Mouse (Mus musculus) forebrain, embryonic 10.5 days (tissue): Measurements from ENCODE around the gene Pold1. TPM values are rescaled to one million over a fixed set of nuclear protein-coding genes. Genes with fewer than 3 reads are reported as not detected.

Source experiments
- DNase-seq: peaks from one replicate; pipeline ENCODE4 v3.0.0-alpha.2; 2017; ENCODE audit warnings: low spot score; ENCODE audit errors: extremely low spot score
- H3K27ac ChIP-seq: fragments of 300-500 bp; sonication (generic); 2 replicates; pipeline ENCODE4 v1.5.1; 2016; ENCODE audit warnings: mild to moderate bottlenecking
- H3K27me3 ChIP-seq: fragments of 300-500 bp; sonication (generic); 2 replicates; pipeline ENCODE4 v1.6.1; 2016; ENCODE audit warnings: mild to moderate bottlenecking; ENCODE audit not compliant: poor library complexity, severe bottlenecking
- H3K36me3 ChIP-seq: fragments of 300-500 bp; sonication (generic); replicated peaks from 2 replicates; pipeline ENCODE4 v1.6.1; 2016; ENCODE audit warnings: mild to moderate bottlenecking, moderate library complexity
- H3K4me1 ChIP-seq: fragments of 300-500 bp; sonication (generic); 2 replicates; pipeline ENCODE4 v1.6.1; 2016
- H3K4me3 ChIP-seq: fragments of 300-500 bp; sonication (generic); 2 replicates; pipeline ENCODE4 v1.5.1; 2016; ENCODE audit warnings: mild to moderate bottlenecking, moderate library complexity
- H3K9me3 ChIP-seq: fragments of 300-500 bp; sonication (generic); 2 replicates; pipeline ENCODE4 v1.6.1; 2016; ENCODE audit warnings: mild to moderate bottlenecking, moderate library complexity
- WGBS: fragments of 180-500 bp; shearing (Covaris S2); methylation state at CpG from one replicate; pipeline ENCODE4 v1.1.7; 2016; 5-methylcytosine and 5-hydroxymethylcytosine counted together
- polyA plus RNA-seq: library from polyadenylated mRNA; unstranded; fragments of >200 nt; fragmentation: Nextera tagmentation; extraction: Ambion mirVana; gene quantifications from 2 replicates; pipeline ENCODE4 v1.2.1, GENCODE M21; 2016

Pold1 gene
- polyA plus RNA-seq, 1 experiment from 2014 or later, result 190 TPM

DNA sequence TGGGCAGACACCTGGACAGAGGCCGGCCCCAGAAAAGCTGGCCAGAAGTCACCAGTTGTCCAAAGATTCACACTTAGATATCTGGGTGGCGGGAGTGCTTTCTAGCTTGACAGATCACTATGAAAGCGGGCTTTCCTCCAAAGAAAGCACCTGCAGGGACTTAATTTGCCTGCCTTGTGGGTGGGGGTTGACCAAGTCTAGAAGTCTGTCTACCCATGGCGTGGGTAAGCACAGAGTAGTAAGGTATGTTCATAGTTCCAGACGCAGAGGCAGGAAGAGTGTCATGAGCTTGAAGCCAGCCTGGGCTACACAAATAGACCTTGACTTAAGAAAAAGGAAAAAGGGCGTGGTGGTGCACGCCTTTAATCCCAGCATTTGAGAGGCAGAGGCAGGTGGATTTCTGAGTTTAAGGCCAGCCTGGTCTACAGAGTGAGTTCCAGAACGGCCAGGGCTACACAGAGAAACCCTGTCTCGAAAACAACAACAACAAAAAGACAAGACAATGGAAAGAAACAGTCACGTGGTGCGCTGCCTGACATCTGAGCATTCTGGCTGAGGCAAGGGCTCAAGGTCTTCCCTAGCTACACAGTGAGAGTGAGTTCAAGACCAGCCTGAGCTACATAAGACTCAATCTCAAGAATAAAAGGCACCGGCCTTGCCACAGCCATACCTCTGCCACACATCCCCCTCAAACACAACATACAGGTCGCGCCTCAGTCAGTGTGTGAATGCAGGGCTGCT lies 22.1 kb downstream of the Pold1 start:
- 86% methylated on average over 14 of the region's 14 CpGs for WGBS
- H3K27me3 ChIP-seq, result peaks cover 87% of the 10 kb centered on the region

DNA sequence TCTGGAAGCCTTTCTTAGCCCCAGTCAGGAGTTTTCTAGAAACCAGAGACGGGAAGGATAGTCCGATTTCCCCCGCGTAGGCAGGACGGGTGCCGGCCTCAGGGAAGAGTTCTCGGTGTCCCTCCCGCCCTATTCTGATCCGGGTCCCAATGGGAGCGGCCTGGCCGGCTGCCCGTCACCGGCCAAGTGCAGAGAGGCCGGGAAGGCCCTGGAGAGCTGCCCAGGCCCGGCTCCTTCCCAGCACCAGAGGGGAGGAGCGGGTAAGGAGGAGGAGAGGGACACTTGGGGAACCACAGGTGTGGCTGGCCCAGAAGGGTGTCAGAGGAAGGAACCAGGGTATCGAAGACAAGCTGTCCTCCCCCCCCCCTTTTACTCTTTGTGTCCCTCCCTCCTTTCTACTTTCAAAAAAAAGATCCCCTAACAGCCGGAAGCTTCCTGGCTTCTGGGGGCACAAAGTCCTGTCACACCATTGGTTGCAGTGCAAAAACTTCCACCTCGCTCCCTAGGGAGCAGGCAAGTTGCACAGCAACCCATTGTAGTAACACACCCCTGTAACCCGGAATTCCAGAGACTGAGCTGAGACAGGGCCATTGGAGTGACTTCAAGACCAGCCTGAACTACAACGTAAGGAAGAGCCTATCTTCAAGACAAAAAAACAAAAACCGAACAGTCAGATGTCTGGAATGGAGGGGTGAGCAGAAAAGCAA lies 23.4 kb downstream of the Pold1 start:
- Histone ChIP-seq H3K36me3 (no peaks in the 10 kb centered on the region), H3K27me3 (peaks cover 98% of the 10 kb centered on the region), H3K4me1 (peaks cover 36% of the 10 kb centered on the region), H3K27ac (peak overlapping the region; percentile 40; the same call in 1 of the 2 replicates), H3K4me3 (peak overlapping the region; percentile 22; the same call in 1 of the 2 replicates), H3K9me3 (no peaks in the 10 kb centered on the region)
- DNase-seq, result no peak
- WGBS, result 16% methylated on average over 22 of the region's 22 CpGs

More for the DNA sequence above, 22.1 kb downstream of the Pold1 start:
- Histone ChIP-seq H3K4me1 (peaks cover 34% of the 10 kb centered on the region), H3K4me3 (no peak overlapping the region), H3K9me3 (no peaks in the 10 kb centered on the region), H3K36me3 (no peaks in the 10 kb centered on the region), H3K27ac (no peak overlapping the region)
- DNase-seq, result no peak

- no peak for DNase-seq
- H3K4me3 ChIP-seq, result peak within 1 kb of the TSS; percentile 22; the same call in 1 of the 2 replicates
- peaks cover 90% of the 10 kb centered on the region for H3K27me3 ChIP-seq
- no peaks in the 10 kb centered on the region for H3K36me3 ChIP-seq
- H3K27ac ChIP-seq, result peak within 1 kb of the TSS; percentile 40; the same call in 1 of the 2 replicates
- no peaks in the 10 kb centered on the region for H3K9me3 ChIP-seq
- WGBS, result 30% methylated on average over 12 of the region's 12 CpGs
- peaks cover 36% of the 10 kb centered on the region for H3K4me1 ChIP-seq
Observed at GRCm38 (mm10) chr7:44524502-44524901, 24.1 kb downstream of the Pold1 start, which contains the start of gene Mybpc2. Gene Mybpc2 (minus strand): TSS chr7:44524656.

DNA sequence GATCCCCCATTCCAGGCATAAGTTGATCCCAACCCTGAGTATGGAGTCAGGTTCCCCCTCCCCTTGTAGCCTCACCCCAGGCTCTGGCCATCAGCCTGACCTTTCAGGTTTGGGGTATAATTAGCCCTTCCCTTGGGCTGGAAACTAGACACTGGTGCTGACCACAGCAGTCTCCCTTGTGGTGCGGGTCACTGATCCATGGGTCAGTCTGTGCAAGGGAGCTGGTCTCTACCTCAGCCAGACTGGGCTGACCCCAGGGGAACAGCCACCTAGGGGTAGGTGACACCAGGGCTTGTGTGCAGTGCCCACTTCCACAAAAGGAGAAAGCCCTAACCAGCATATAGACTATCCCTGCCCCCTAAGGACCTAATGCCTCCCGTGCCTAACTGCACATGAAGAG lies 25.6 kb downstream of the Pold1 start:
- no peak for DNase-seq
- Histone ChIP-seq H3K27me3 (peaks cover 76% of the 10 kb centered on the region), H3K9me3 (no peaks in the 10 kb centered on the region), H3K36me3 (no peaks in the 10 kb centered on the region), H3K27ac (no peak overlapping the region), H3K4me3 (no peak overlapping the region), H3K4me1 (peaks cover 29% of the 10 kb centered on the region)
- 63% methylated on average over 2 of the region's 2 CpGs for WGBS

- Histone ChIP-seq H3K27ac (no peak overlapping the region; the same call in 1 of the 2 replicates), H3K27me3 (peaks cover 62% of the 10 kb centered on the region), H3K4me3 (peak overlapping the region; percentile 40), H3K4me1 (peaks cover 21% of the 10 kb centered on the region), H3K36me3 (no peaks in the 10 kb centered on the region), H3K9me3 (no peaks in the 10 kb centered on the region)
- WGBS, result 4% methylated on average over 20 of the region's 20 CpGs
- peak; percentile 72 for DNase-seq
Observed at GRCm38 (mm10) chr7:44521710-44522109, 26.9 kb downstream of the Pold1 start.

- H3K36me3 ChIP-seq, result no peaks in the 10 kb centered on the region
- 69% methylated on average over 3 of the region's 3 CpGs for WGBS
- no peak for DNase-seq
- H3K4me1 ChIP-seq, result peaks cover 21% of the 10 kb centered on the region
- H3K9me3 ChIP-seq, result no peaks in the 10 kb centered on the region
- H3K27ac ChIP-seq, result no peak overlapping the region
- H3K27me3 ChIP-seq, result peaks cover 55% of the 10 kb centered on the region
- peak overlapping the region; percentile 40; the same call in 1 of the 2 replicates for H3K4me3 ChIP-seq
Observed at GRCm38 (mm10) chr7:44520990-44521389, 27.7 kb downstream of the Pold1 start.

DNA sequence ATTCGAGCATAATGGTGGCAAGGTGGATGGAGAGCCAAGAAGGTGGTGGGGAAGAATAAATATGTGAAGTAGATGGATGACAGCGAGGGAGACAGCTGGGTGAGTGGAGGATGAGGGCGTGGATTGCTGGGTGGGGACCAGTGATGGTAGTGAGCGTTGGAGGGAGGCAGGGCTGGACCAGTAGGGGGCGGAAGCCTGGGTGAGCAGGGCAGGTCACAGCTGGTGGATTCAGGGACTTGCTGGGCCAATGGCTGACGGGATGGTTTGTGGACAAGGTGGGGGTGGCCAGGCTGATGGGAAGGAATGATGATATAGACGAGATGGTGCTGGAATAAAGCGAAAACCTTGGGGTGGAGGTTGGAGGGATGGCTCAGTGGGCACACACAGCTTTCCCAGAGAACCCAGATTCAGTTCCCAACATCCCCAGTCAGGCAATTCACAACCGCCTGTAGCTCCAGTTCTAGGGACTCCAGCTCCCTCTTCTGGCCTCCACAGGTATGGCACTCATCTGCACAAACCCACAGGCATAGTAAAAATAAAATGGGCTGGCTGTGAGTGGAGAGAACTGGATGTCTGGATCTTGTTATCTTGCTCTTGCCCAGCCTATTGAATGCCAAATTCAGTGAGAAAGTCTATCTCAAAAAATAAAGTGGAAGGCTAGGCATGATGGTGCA lies 29.3 kb downstream of the Pold1 start:
- DNase-seq, result no peak
- no peak overlapping the region for H3K27ac ChIP-seq
- no peaks in the 10 kb centered on the region for H3K9me3 ChIP-seq

GRCm38 (mm10) chr7:44507491-44507890 lies 41.2 kb downstream of the Pold1 start:
- Histone ChIP-seq H3K27ac (no peak overlapping the region), H3K4me3 (no peak overlapping the region), H3K27me3 (peaks cover 24% of the 10 kb centered on the region; the same call in 1 of the 2 replicates), H3K36me3 (no peaks in the 10 kb centered on the region), H3K4me1 (no peaks in the 10 kb centered on the region), H3K9me3 (peaks cover 3% of the 10 kb centered on the region; the same call in 1 of the 2 replicates)
- DNase-seq, result no peak

More for the DNA sequence above, 29.3 kb downstream of the Pold1 start:
- 77% methylated on average over 9 of the region's 9 CpGs for WGBS
- H3K36me3 ChIP-seq, result no peaks in the 10 kb centered on the region
- H3K4me1 ChIP-seq, result peaks cover 7% of the 10 kb centered on the region
- H3K27me3 ChIP-seq, result peaks cover 39% of the 10 kb centered on the region
- H3K4me3 ChIP-seq, result no peak overlapping the region

DNA sequence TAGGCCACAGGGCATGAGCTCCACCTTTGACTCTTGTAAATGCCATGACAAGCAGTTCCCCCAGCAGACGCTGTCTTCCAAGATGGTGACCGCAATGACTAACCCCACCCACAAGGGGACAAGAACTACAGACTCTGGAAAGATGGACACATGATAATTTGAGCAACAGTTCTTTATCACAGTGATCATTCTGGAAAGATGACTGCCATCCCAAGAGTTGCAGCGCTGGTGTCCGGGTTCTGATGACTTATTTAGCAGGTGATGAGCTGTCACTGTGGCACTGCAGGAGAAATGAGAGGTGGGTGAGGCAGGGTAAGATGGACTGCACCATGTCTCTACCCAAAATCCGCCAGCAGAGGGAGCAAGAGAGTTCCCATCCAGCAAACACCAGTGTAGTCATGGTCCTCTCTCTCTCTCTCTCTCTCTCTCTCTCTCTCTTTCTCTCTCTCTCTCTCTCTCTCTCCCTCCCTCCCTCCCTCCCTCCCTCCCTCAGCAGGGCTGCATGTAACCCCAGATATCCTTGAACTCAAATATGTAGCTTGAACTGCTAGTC lies 47.0 kb downstream of the Pold1 start:
- peaks cover 10% of the 10 kb centered on the region for H3K4me1 ChIP-seq
- no peak overlapping the region for H3K4me3 ChIP-seq
- 39% methylated on average over 5 of the region's 5 CpGs for WGBS
- no peaks in the 10 kb centered on the region for H3K9me3 ChIP-seq
- 0 out of 2 replicates have a peak, but pooled peaks cover 4% of the 10 kb centered on the region for H3K36me3 ChIP-seq
- peaks cover 19% of the 10 kb centered on the region; the same call in 1 of the 2 replicates for H3K27me3 ChIP-seq
- no peak overlapping the region for H3K27ac ChIP-seq
- peak; percentile 70 for DNase-seq

DNA sequence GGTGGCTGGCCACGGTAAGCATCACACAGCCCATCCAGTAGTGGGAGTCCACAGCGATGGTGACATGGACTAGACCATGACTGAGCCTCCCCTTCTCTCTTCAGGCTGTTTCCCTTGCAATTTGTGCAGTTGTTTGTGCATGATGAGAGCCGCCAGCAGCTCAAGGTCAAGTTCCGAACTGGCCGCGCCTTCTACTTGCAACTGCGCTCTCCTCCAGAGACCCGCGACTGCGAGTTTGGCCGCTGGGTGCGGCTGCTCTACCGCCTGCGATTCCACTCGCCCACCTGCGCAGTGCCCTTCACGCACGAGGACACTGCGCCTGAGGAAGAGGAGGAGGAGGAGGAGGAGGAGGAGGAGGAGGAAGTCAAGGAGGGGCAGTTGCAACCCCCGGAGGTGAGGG lies 48.6 kb downstream of the Pold1 start:
- H3K27me3 ChIP-seq, result peaks cover 19% of the 10 kb centered on the region; the same call in 1 of the 2 replicates
- no peaks in the 10 kb centered on the region for H3K9me3 ChIP-seq
- H3K36me3 ChIP-seq, result 0 out of 2 replicates have a peak, but pooled peaks cover 4% of the 10 kb centered on the region
- WGBS, result 63% methylated on average over 20 of the region's 20 CpGs
- H3K27ac ChIP-seq, result no peak overlapping the region
- peaks cover 20% of the 10 kb centered on the region for H3K4me1 ChIP-seq
- no peak for DNase-seq
- no peak overlapping the region for H3K4me3 ChIP-seq

DNA sequence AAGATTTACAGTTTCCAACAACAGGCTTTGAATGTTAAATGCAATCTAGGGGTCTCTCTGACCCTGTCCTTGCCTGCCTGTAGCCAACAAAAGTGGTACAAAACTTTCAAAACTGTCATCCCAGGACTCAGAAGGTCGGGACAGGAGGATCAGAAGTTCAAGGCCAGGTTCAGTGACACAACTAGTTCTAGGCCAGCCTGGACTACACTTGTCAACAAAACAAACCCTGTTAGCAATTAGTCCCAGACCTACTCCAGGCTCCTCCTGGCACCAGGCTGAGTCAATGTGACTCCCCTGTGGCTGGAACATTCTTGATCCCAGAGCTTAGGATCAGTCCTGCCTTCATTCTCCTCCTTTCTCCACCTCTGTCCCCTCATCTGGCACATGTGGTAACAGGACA lies 49.7 kb downstream of the Pold1 start:
- H3K4me3 ChIP-seq, result no peak overlapping the region
- no peak for DNase-seq
- H3K36me3 ChIP-seq, result peaks cover 13% of the 10 kb centered on the region
- WGBS, result 74% methylated on average over 1 of the region's 1 CpGs
- peaks cover 26% of the 10 kb centered on the region for H3K4me1 ChIP-seq
- H3K27me3 ChIP-seq, result peaks cover 19% of the 10 kb centered on the region; the same call in 1 of the 2 replicates
- no peak overlapping the region for H3K27ac ChIP-seq
- no peaks in the 10 kb centered on the region for H3K9me3 ChIP-seq

GRCm38 (mm10) chr7:44497361-44498055 lies 51.1 kb downstream of the Pold1 start:
- Histone ChIP-seq H3K27ac (peak overlapping the region; percentile 98), H3K4me3 (peak overlapping the region; percentile 76), H3K4me1 (peaks cover 26% of the 10 kb centered on the region), H3K27me3 (peaks cover 19% of the 10 kb centered on the region; the same call in 1 of the 2 replicates), H3K9me3 (no peaks in the 10 kb centered on the region), H3K36me3 (peaks cover 27% of the 10 kb centered on the region)
- DNase-seq, result no peak
- 85% methylated on average over 10 of the region's 10 CpGs for WGBS
